Mouse (Mus musculus): Measurements from ENCODE around the gene Prkce. TPM values are rescaled to one million over a fixed set of nuclear protein-coding genes. Genes with fewer than 3 reads are reported as not detected.

The Prkce gene
- polyA plus RNA-seq, 1 experiment = 21.8 TPM

DNA sequence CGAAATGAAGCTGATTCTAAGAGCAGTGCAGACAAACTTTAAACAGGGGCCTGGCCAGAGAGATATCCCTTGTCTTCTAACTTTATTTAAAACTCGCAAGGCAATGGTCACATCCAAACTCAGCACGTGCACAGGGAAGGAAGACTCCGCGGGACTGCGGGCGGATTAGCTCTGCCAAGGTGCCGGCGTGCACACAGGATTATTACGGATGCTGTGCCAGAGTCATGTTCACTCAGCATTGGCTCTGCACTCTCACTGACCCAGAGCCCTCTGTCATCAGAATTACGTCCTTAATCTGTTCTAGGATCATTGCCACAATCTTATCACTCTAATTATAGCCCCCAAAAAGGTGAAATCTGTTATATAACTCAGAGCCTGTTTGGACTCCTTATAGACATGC lies 353.7 kb downstream of the Prkce start:
- TF ChIP-seq CTCF (IDR thresholded peaks at IDR 0.05; ENCODE audit: borderline replicate concordance, extremely low read depth, insufficient read depth, insufficient read length) = no peak
- TF ChIP-seq POLR2A (IDR thresholded peaks at IDR 0.05; ENCODE audit: borderline replicate concordance, extremely low read depth, insufficient read depth, insufficient read length, poor library complexity, severe bottlenecking) = no peak
- no peak for DNase-seq (ENCODE audit: low read depth)

DNA sequence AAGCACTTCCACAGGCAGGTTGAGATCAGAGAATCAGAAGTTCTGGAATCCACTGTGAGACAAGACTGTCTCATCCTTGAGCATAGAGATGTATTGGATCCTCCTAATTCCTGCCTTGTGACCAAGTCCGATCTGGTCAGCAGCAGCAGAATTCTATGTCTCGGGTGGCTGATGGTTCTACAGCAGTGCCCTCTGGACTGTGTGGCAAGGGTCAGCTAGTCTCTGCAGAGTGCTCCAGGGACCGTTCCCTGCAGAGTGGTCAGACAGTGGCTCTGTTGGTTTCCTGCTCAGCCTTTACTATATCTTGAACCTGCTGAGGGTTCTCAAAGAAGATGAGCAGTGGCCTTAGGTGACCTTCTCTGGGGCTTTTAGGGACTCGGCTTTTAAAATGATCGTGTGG lies 355.1 kb downstream of the Prkce start:
- DNase-seq (ENCODE audit: low read depth) = no peak
- TF ChIP-seq POLR2A (IDR thresholded peaks at IDR 0.05; ENCODE audit: borderline replicate concordance, extremely low read depth, insufficient read depth, insufficient read length, poor library complexity, severe bottlenecking) (no peak), CTCF (IDR thresholded peaks at IDR 0.05; ENCODE audit: borderline replicate concordance, extremely low read depth, insufficient read depth, insufficient read length) (no peak)

DNA sequence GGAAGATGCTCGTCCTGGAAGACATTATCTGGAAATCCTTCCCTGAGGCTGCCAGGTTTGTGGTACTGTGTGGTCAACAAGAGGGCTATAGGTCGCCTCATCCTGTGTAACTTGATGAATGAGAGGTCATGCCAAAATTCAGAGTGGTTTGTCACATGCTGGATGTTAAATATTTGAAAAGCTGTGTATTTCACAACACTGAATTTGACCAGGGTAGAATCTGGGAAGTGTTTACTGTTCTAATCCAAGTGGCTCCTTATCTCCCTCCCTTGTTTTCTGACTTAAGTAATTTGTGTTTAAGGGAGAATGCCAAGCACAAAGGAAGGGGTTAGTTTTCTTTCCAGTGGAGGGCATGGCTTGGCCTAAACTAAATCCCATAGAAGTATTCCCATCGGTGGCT lies 355.8 kb downstream of the Prkce start:
- no peak for DNase-seq (ENCODE audit: low read depth)
- TF ChIP-seq POLR2A (IDR thresholded peaks at IDR 0.05; ENCODE audit: borderline replicate concordance, extremely low read depth, insufficient read depth, insufficient read length, poor library complexity, severe bottlenecking) (no peak), CTCF (IDR thresholded peaks at IDR 0.05; ENCODE audit: borderline replicate concordance, extremely low read depth, insufficient read depth, insufficient read length) (no peak)

DNA sequence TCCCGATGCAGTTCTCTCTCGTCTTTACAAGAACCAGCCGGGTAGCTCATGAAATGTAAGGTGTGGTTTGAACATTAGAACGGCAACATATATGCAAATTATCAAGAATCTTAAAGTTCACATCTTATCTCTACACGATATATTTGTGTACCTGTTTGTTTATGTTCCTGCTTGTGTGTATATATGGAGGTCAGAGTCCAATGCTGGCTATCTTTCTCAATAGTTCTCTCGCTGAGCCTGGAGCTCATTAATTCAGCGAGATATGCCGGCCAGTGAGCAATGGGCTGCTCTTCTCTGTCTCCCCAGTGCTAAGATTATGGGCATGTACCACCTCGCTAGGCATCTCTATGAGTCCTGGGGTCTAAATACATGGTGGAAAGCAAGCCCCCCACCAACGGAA lies 356.3 kb downstream of the Prkce start:
- TF ChIP-seq POLR2A (IDR thresholded peaks at IDR 0.05; ENCODE audit: borderline replicate concordance, extremely low read depth, insufficient read depth, insufficient read length, poor library complexity, severe bottlenecking) = no peak
- no peak for TF ChIP-seq CTCF (IDR thresholded peaks at IDR 0.05; ENCODE audit: borderline replicate concordance, extremely low read depth, insufficient read depth, insufficient read length)
- DNase-seq (ENCODE audit: low read depth) = no peak

DNA sequence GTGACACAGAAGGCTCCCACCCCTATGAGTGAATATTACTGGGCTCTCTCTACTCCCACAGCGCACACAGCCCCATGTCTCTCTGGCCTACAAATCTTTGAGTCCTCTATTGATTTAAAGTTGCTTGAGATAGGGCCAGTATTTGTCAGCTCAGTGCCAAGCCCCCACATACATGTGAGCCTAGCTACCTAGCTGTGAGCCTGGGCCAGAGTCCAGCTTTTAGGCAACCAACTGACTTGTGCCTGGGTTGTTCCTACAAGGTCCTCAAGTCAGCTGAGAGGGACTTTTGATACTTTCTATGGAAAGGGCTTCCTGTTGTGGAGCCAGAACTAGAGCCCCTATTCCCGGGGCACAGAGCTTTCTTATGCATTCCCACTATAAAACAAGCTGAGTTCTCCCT lies 357.5 kb downstream of the Prkce start:
- no peak for DNase-seq (ENCODE audit: low read depth)
- no peak for TF ChIP-seq POLR2A (IDR thresholded peaks at IDR 0.05; ENCODE audit: borderline replicate concordance, extremely low read depth, insufficient read depth, insufficient read length, poor library complexity, severe bottlenecking)
- TF ChIP-seq CTCF (IDR thresholded peaks at IDR 0.05; ENCODE audit: borderline replicate concordance, extremely low read depth, insufficient read depth, insufficient read length) = no peak

DNA sequence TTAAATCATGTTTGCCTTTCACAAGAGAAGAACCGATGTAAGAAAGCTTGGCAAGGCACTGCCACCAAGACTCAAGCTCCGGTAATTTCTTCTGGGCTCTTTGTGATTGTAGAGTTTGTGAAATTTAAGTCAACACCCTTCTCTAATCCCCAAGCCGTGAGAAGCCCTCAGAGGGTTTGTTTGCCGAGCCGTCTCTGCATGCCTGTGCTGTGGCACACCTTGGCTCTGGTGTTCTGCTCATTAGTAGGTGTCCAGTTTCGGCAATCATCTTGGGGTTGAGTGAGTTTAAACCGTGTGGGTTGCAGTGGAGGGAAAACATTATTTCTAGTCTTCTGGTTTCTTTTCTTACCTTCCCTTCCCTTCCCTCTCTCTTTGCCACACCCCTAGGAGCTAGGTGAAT lies 358.4 kb downstream of the Prkce start:
- no peak for DNase-seq (ENCODE audit: low read depth)
- TF ChIP-seq POLR2A (IDR thresholded peaks at IDR 0.05; ENCODE audit: borderline replicate concordance, extremely low read depth, insufficient read depth, insufficient read length, poor library complexity, severe bottlenecking) = no peak
- no peak for TF ChIP-seq CTCF (IDR thresholded peaks at IDR 0.05; ENCODE audit: borderline replicate concordance, extremely low read depth, insufficient read depth, insufficient read length)

DNA sequence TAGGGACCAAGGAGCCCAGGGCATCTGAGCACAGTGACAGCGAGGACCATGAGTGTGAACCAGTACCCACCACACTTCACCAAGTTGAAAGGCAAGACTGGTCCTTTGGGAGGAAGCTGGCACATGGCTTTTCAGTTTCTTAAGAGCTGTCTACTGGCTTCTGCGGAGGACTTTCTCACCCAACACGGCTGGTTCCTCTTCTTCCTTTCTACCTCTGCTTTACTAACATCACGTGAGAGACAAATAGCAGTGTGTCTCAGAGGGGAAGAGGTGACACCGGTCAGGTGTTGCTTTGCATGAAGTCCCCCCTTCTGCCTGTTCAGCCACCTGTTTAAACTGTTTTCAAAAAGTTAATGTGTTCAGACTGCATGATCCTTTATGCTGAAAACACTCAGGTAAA lies 359.7 kb downstream of the Prkce start:
- no peak for DNase-seq (ENCODE audit: low read depth)
- no peak for TF ChIP-seq POLR2A (IDR thresholded peaks at IDR 0.05; ENCODE audit: borderline replicate concordance, extremely low read depth, insufficient read depth, insufficient read length, poor library complexity, severe bottlenecking)
- TF ChIP-seq CTCF (IDR thresholded peaks at IDR 0.05; ENCODE audit: borderline replicate concordance, extremely low read depth, insufficient read depth, insufficient read length) = no peak

DNA sequence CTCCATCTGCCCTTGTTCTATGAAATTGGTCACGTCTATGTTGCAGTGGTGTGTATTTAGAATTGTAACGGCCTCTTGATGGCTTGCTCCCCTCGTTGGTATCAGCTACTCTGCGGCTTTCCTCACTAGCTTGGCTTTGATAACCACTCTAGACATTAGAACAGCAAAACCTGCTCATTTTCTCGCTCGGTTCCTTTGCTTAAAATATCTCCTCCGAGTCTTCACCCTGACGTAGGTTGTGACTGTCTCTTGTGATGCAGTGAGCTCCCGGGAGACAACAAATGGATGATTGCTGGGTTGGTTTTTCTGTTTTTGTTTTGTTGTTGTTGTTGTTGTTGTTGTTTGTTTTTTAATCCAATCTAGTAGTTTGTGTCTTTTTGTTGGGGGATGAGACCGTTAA lies 361.4 kb downstream of the Prkce start:
- TF ChIP-seq POLR2A (IDR thresholded peaks at IDR 0.05; ENCODE audit: borderline replicate concordance, extremely low read depth, insufficient read depth, insufficient read length, poor library complexity, severe bottlenecking) (no peak), CTCF (IDR thresholded peaks at IDR 0.05; ENCODE audit: borderline replicate concordance, extremely low read depth, insufficient read depth, insufficient read length) (no peak)
- DNase-seq (ENCODE audit: low read depth) = no peak

DNA sequence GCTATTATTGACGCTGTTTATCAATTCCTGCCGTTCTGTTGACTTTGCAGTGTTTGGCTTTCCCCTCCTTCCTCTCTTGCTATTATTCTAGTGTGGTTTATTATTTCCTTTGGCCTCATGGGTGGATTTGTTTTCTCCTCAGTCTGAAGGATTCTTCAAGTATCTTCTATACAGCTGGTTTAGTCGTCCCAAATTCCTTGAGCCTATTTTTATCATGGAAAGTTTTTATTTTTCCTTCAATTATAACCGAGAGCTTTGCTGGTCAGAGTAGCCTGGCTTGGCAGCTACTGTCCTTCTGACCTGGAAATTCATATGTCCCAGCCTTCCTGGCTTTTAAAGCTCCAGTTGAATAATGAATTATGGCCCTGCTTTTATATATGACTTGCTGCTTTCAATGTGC lies 361.8 kb downstream of the Prkce start:
- DNase-seq (ENCODE audit: low read depth) = no peak
- TF ChIP-seq CTCF (IDR thresholded peaks at IDR 0.05; ENCODE audit: borderline replicate concordance, extremely low read depth, insufficient read depth, insufficient read length) = no peak
- TF ChIP-seq POLR2A (IDR thresholded peaks at IDR 0.05; ENCODE audit: borderline replicate concordance, extremely low read depth, insufficient read depth, insufficient read length, poor library complexity, severe bottlenecking) = no peak

DNA sequence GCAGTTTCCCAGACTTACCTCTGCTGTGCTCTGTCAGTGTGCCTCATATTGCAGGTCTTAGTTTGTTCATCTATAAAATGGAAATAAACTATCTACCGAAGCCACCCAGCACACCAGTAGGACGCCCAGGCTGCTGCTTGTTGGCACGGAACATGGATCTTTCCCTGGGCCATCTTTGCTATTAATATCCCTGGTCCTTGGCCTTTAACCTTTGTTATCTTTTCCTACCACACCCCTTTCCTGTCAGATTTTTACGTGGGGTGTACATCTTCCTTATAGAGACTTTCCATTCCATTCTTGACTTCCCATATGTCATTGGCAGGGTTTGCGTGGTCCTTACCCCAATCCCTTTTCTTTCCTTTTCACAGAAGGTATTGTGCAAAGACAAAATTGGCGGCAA lies 363.6 kb downstream of the Prkce start:
- no peak for DNase-seq (ENCODE audit: low read depth)
- no peak for TF ChIP-seq CTCF (IDR thresholded peaks at IDR 0.05; ENCODE audit: borderline replicate concordance, extremely low read depth, insufficient read depth, insufficient read length)
- no peak for TF ChIP-seq POLR2A (IDR thresholded peaks at IDR 0.05; ENCODE audit: borderline replicate concordance, extremely low read depth, insufficient read depth, insufficient read length, poor library complexity, severe bottlenecking)

DNA sequence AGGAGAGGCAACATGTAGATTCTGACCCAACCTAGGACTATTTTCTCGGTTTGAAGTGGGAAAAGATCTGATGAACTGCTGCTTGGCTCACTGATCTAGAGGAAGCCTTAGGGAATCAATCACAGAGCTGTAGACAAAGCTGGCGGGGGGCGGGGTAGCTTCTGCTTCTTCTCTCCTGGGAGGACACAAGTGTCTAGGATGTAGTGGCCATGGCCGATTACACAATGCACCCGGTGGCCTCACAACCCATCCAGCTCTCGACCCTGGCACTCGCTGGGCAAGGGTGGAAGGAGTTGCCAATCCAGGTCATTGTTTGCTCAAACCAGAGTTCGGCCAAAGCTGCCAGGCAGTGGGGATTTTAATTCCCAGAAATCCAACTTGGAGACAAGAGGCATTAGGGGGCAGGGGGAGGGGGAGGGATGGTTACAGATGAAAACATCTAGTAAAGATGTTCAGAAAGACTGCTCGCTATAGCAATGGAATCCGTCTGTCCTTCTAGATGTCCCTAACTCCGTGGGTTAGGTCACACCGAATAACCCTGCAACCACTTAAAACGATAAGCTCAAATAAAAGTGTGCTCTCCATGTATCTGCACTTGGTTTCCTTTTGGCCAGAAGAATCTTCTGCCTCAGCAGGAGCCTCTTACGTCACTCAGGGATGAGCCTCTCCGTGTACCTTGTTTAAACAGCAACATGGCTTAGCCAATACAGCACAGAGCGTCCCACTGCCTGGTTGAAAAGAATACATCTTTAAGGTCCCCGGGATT lies 365.4 kb downstream of the Prkce start:
- TF ChIP-seq CTCF (IDR thresholded peaks at IDR 0.05; ENCODE audit: borderline replicate concordance, extremely low read depth, insufficient read depth, insufficient read length) = no peak
- no peak for TF ChIP-seq POLR2A (IDR thresholded peaks at IDR 0.05; ENCODE audit: borderline replicate concordance, extremely low read depth, insufficient read depth, insufficient read length, poor library complexity, severe bottlenecking)
- no peak for DNase-seq (ENCODE audit: low read depth)

DNA sequence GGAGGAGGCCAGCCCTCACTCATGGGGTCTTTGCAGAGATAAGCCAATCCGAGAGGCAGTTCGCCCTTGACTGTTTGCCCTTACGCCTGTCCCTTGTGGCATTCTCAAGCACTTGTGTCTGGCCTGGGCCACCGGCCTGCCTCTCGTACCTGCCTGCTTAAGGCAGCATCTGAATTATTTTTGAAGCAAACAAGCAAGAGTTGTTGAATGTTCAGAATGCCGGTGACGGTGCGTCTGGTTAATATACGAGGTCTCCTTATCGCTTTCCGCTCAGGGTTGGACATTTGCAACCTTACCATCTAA lies 365.9 kb downstream of the Prkce start:
- no peak for DNase-seq (ENCODE audit: low read depth)

More for the DNA sequence above, 365.9 kb downstream of the Prkce start:
- TF ChIP-seq POLR2A (IDR thresholded peaks at IDR 0.05; ENCODE audit: borderline replicate concordance, extremely low read depth, insufficient read depth, insufficient read length, poor library complexity, severe bottlenecking) (no peak), CTCF (IDR thresholded peaks at IDR 0.05; ENCODE audit: borderline replicate concordance, extremely low read depth, insufficient read depth, insufficient read length) (no peak)

All from brain, embryonic 14.5 days (tissue).